Mouse (Mus musculus): ENCODE results near the gene Dclk2. TPM values are rescaled to one million over a fixed set of nuclear protein-coding genes. Genes with fewer than 3 reads are reported as not detected.

Gene Dclk2
- polyA plus RNA-seq, 1 experiment = 0.80 TPM

DNA sequence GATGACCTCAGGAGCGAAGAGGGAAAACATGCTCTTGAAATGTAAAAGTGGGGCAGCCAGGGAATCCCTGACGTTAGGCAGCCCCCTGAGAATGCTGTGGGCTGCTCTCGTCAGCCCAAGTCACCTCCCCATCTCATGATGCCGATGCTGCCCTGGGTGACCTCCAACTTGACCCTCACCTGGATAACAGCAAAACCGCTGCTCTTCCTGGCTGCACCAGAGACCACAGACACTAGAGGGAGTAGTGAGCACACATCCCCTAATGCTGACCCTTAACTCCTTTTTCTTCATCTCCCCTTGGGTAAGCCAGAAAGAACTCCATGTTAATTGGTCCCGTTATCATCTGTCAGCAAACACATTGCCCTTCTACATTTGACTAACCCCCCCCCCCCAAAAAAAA is 123.9 kb downstream of the Dclk2 start:
- H3ac ChIP-seq (ENCODE audit: control insufficient read depth, insufficient read length, low read depth) = no peak overlapping the region
- no peaks in the 10 kb centered on the region for H3K36me3 ChIP-seq (ENCODE audit: control insufficient read depth, insufficient read depth)
- TF ChIP-seq USF1 (IDR thresholded peaks at IDR 0.05; ENCODE audit: low read depth) (no peak), MYOD1 (IDR thresholded peaks at IDR 0.05; ENCODE audit: control insufficient read depth, insufficient read length, low read depth) (no peak), CTCF (IDR thresholded peaks at IDR 0.05; ENCODE audit: control insufficient read depth, insufficient read depth, insufficient read length) (no peak), MAX (IDR thresholded peaks at IDR 0.05) (no peak), MYOG (IDR thresholded peaks at IDR 0.05; ENCODE audit: control insufficient read depth, extremely low read depth, insufficient read length) (no peak), CEBPB (IDR thresholded peaks at IDR 0.05; ENCODE audit: low read depth) (no peak), FOSL1 (IDR thresholded peaks at IDR 0.05; ENCODE audit: insufficient read depth, low read length, poor library complexity, severe bottlenecking) (no peak)
- H3K79me2 ChIP-seq (ENCODE audit: control insufficient read depth, insufficient read depth) = no peaks in the 10 kb centered on the region
- H3K27me3 ChIP-seq (ENCODE audit: control insufficient read depth, insufficient read depth, insufficient read length) = no peaks in the 10 kb centered on the region
- no peak overlapping the region for H3K4me3 ChIP-seq (ENCODE audit: insufficient read depth, poor library complexity, severe bottlenecking)
- no peaks in the 10 kb centered on the region for H3K79me3 ChIP-seq (ENCODE audit: low read depth)

DNA sequence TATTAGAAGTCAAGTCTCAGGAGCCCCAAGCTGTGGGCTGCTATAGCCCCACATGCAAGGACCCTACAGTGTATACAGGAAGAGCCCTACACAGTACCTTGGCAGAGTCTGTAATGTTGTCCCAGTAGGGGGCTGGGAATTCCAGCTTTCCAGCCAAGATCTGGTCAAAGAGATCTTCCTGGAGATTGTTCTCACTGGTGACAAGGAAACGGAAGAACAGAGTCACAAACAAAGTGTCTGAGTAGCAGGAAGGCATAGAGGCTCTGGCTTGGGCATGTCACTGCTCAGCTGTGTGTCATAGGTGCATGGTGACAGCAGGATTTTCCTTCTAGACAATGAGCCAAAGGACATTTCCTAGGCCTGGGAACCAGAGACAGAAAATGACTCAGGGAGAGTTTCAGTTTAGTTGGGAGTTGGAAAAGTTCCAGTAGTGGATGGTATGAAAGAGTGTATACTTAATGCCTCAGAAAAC is 126.9 kb downstream of the Dclk2 start:
- Histone ChIP-seq H3K27me3 (ENCODE audit: control insufficient read depth, insufficient read depth, insufficient read length) (no peaks in the 10 kb centered on the region), H3K36me3 (ENCODE audit: control insufficient read depth, insufficient read depth) (no peaks in the 10 kb centered on the region), H3K4me3 (ENCODE audit: insufficient read depth, poor library complexity, severe bottlenecking) (no peak overlapping the region), H3K79me3 (ENCODE audit: low read depth) (no peaks in the 10 kb centered on the region), H3ac (ENCODE audit: control insufficient read depth, insufficient read length, low read depth) (no peak overlapping the region), H3K79me2 (ENCODE audit: control insufficient read depth, insufficient read depth) (no peaks in the 10 kb centered on the region)
- TF ChIP-seq USF1 (IDR thresholded peaks at IDR 0.05; ENCODE audit: low read depth) = no peak
- TF ChIP-seq CEBPB (IDR thresholded peaks at IDR 0.05; ENCODE audit: low read depth) = no peak
- TF ChIP-seq MYOG (IDR thresholded peaks at IDR 0.05; ENCODE audit: control insufficient read depth, extremely low read depth, insufficient read length) = no peak
- TF ChIP-seq MAX (IDR thresholded peaks at IDR 0.05) = no peak
- no peak for TF ChIP-seq MYOD1 (IDR thresholded peaks at IDR 0.05; ENCODE audit: control insufficient read depth, insufficient read length, low read depth)
- no peak for TF ChIP-seq FOSL1 (IDR thresholded peaks at IDR 0.05; ENCODE audit: insufficient read depth, low read length, poor library complexity, severe bottlenecking)
- no peak for TF ChIP-seq CTCF (IDR thresholded peaks at IDR 0.05; ENCODE audit: control insufficient read depth, insufficient read depth, insufficient read length)

DNA sequence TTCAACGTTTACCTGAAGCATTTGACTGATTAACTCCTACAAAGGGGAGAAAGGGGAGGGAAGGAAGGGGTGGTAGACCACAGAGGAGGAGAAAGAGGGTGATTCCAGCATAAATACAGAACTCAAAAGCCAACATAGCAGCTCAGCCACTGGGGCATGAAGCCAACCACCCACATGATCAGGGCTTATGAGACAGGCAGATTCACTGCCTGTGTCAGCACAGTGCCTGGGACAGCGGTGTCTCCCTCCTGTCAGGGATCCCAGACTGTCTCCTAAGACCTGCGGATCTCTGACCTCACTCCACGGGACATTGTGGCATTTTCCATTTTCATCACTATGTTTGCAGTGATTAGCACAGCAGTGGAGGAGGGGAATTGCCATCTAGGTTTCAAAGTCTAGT is 127.4 kb downstream of the Dclk2 start:
- no peaks in the 10 kb centered on the region for H3K27me3 ChIP-seq (ENCODE audit: control insufficient read depth, insufficient read depth, insufficient read length)
- no peak overlapping the region for H3ac ChIP-seq (ENCODE audit: control insufficient read depth, insufficient read length, low read depth)
- H3K36me3 ChIP-seq (ENCODE audit: control insufficient read depth, insufficient read depth) = no peaks in the 10 kb centered on the region
- H3K4me3 ChIP-seq (ENCODE audit: insufficient read depth, poor library complexity, severe bottlenecking) = no peak overlapping the region
- no peaks in the 10 kb centered on the region for H3K79me2 ChIP-seq (ENCODE audit: control insufficient read depth, insufficient read depth)
- TF ChIP-seq USF1 (IDR thresholded peaks at IDR 0.05; ENCODE audit: low read depth) (no peak), FOSL1 (IDR thresholded peaks at IDR 0.05; ENCODE audit: insufficient read depth, low read length, poor library complexity, severe bottlenecking) (no peak), MYOD1 (IDR thresholded peaks at IDR 0.05; ENCODE audit: control insufficient read depth, insufficient read length, low read depth) (no peak), CEBPB (IDR thresholded peaks at IDR 0.05; ENCODE audit: low read depth) (no peak), MYOG (IDR thresholded peaks at IDR 0.05; ENCODE audit: control insufficient read depth, extremely low read depth, insufficient read length) (no peak), MAX (IDR thresholded peaks at IDR 0.05) (no peak), CTCF (IDR thresholded peaks at IDR 0.05; ENCODE audit: control insufficient read depth, insufficient read depth, insufficient read length) (no peak)
- no peaks in the 10 kb centered on the region for H3K79me3 ChIP-seq (ENCODE audit: low read depth)

DNA sequence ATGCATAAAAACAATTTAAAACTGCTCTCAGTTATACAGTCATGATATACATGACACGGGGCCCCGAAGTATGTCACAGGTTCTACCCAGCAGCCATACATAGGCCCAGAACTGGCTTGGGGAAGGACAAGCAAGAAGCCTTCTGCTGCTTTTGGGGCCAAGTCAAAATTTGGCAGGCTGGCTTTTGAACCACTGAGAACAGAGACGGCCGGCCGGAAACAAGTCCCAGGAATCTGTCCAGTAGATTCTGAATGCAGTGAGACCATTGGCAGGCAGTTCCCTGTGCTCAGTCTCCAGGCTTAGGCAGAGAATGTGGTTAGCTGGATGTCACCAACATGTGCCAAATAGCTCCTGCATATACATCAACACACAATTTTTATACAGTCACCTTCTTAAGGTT is 130.9 kb downstream of the Dclk2 start:
- Histone ChIP-seq H3K79me3 (ENCODE audit: low read depth) (no peaks in the 10 kb centered on the region), H3K27me3 (ENCODE audit: control insufficient read depth, insufficient read depth, insufficient read length) (no peaks in the 10 kb centered on the region), H3K79me2 (ENCODE audit: control insufficient read depth, insufficient read depth) (no peaks in the 10 kb centered on the region), H3K36me3 (ENCODE audit: control insufficient read depth, insufficient read depth) (no peaks in the 10 kb centered on the region), H3K4me3 (ENCODE audit: insufficient read depth, poor library complexity, severe bottlenecking) (no peak overlapping the region), H3ac (ENCODE audit: control insufficient read depth, insufficient read length, low read depth) (no peak overlapping the region)
- TF ChIP-seq FOSL1 (IDR thresholded peaks at IDR 0.05; ENCODE audit: insufficient read depth, low read length, poor library complexity, severe bottlenecking) = no peak
- TF ChIP-seq CTCF (IDR thresholded peaks at IDR 0.05; ENCODE audit: control insufficient read depth, insufficient read depth, insufficient read length) = no peak
- TF ChIP-seq CEBPB (IDR thresholded peaks at IDR 0.05; ENCODE audit: low read depth) = no peak
- no peak for TF ChIP-seq MAX (IDR thresholded peaks at IDR 0.05)
- TF ChIP-seq MYOD1 (IDR thresholded peaks at IDR 0.05; ENCODE audit: control insufficient read depth, insufficient read length, low read depth) = no peak
- TF ChIP-seq USF1 (IDR thresholded peaks at IDR 0.05; ENCODE audit: low read depth) = no peak
- no peak for TF ChIP-seq MYOG (IDR thresholded peaks at IDR 0.05; ENCODE audit: control insufficient read depth, extremely low read depth, insufficient read length)

DNA sequence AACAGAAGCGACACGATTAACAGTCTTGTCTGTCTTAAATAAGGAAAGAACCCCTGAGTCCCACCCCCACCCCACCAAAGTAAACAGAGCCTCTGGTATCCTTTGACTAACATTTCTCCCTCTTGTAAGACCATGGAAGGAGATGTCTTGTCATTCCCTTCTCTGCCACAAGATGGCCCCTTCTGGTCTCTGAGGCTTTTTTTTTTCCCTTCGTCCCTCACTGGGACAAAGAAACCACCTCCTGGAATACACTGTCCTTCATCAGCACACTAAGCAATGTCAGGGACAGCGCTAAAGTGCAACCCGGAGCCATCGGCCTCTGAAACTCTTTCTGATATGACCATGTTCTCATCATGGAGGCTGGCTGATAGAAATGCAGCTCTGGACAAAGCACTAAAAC is 131.9 kb downstream of the Dclk2 start:
- Histone ChIP-seq H3K79me3 (ENCODE audit: low read depth) (no peaks in the 10 kb centered on the region), H3K27me3 (ENCODE audit: control insufficient read depth, insufficient read depth, insufficient read length) (no peaks in the 10 kb centered on the region), H3K79me2 (ENCODE audit: control insufficient read depth, insufficient read depth) (no peaks in the 10 kb centered on the region), H3ac (ENCODE audit: control insufficient read depth, insufficient read length, low read depth) (no peak overlapping the region), H3K4me3 (ENCODE audit: insufficient read depth, poor library complexity, severe bottlenecking) (no peak overlapping the region), H3K36me3 (ENCODE audit: control insufficient read depth, insufficient read depth) (no peaks in the 10 kb centered on the region)
- TF ChIP-seq FOSL1 (IDR thresholded peaks at IDR 0.05; ENCODE audit: insufficient read depth, low read length, poor library complexity, severe bottlenecking) (no peak), USF1 (IDR thresholded peaks at IDR 0.05; ENCODE audit: low read depth) (no peak), CEBPB (IDR thresholded peaks at IDR 0.05; ENCODE audit: low read depth) (no peak), MAX (IDR thresholded peaks at IDR 0.05) (no peak), MYOG (IDR thresholded peaks at IDR 0.05; ENCODE audit: control insufficient read depth, extremely low read depth, insufficient read length) (no peak)

Measured in C2C12 (cell line).